Mouse (Mus musculus): ENCODE results near the gene Stat5a. TPM values are rescaled to one million over a fixed set of nuclear protein-coding genes. Genes with fewer than 3 reads are reported as not detected.

Gene Stat5a
- polyA plus RNA-seq, 1 experiment from 2014 or later, result 5.9 TPM

DNA sequence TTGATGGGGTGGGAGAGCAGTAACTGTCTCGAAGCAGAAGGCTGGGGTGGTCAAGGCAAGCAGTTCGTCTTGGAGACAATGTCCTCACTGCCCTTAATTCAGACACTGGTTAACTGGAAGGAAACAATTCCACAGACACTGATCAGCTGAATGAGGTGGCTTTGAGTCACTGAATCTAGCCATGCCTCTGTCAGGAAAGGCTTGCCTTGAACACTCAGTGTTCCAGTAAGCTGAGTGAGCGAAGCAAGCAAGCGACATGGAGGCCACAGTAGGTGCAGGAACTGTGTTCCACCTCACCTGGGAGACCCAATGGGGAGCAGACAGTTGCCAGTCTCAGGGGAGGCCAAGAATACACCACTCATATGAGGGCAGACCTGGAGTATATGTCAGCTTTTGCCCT lies 28.1 kb downstream of the Stat5a start:
- H3K4me2 ChIP-seq, result no peak overlapping the region
- H3K9ac ChIP-seq, result peak overlapping the region; percentile 59; the same call in 1 of the 2 replicates
- H3K36me3 ChIP-seq, result peaks cover 77% of the 10 kb centered on the region
- H3K27me3 ChIP-seq (replicated peaks), result no peaks in the 10 kb centered on the region
- no peak for ATAC-seq (ENCODE audit: extremely low read depth, insufficient number of reproducible peaks, low FRiP score, low TSS enrichment)
- H3K27ac ChIP-seq (replicated peaks), result no peak overlapping the region
- WGBS, result 81% methylated on average over 4 of the region's 4 CpGs
- H3K4me3 ChIP-seq, result no peak overlapping the region
- H3K9me3 ChIP-seq, result no peaks in the 10 kb centered on the region
- H3K4me1 ChIP-seq, result peaks cover 40% of the 10 kb centered on the region

GRCm38 (mm10) chr11:100887764-100888163 lies 28.6 kb downstream of the Stat5a start:
- H3K27me3 ChIP-seq (replicated peaks), result no peaks in the 10 kb centered on the region
- WGBS, result 68% methylated on average over 3 of the region's 3 CpGs
- H3K4me2 ChIP-seq, result no peak overlapping the region
- peaks cover 83% of the 10 kb centered on the region for H3K36me3 ChIP-seq
- no peak overlapping the region for H3K9ac ChIP-seq
- no peak overlapping the region for H3K27ac ChIP-seq (replicated peaks)
- no peaks in the 10 kb centered on the region for H3K9me3 ChIP-seq
- peaks cover 45% of the 10 kb centered on the region for H3K4me1 ChIP-seq
- ATAC-seq (ENCODE audit: extremely low read depth, insufficient number of reproducible peaks, low FRiP score, low TSS enrichment), result no peak
- H3K4me3 ChIP-seq, result no peak overlapping the region

DNA sequence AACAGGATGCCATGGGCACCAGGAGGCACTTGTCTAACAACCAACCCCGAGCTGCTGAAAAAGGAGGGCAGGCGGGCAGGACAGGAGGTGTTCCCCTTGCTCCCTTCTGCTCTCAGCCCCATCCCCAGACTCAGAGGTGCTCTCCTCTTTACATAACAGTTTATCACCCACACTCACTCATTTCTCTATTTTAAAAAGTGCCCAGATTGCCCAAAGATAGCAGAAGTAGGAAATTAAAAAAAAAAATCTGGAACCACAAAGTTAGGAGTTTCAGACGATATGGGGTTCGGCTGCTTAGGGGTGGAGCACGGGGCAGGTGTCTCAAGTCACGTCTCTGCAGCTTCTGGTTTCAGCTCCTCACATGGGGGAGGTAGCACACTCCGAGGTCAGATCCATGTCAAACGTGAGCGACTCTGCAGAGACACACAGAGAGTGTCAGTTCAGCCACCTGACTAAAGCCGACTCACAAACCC lies 29.2 kb downstream of the Stat5a start:
- Histone ChIP-seq H3K27ac (replicated peaks) (no peak overlapping the region), H3K9ac (no peak overlapping the region), H3K4me1 (peaks cover 50% of the 10 kb centered on the region), H3K4me3 (no peak overlapping the region), H3K4me2 (no peak overlapping the region), H3K36me3 (peaks cover 88% of the 10 kb centered on the region), H3K9me3 (no peaks in the 10 kb centered on the region), H3K27me3 (replicated peaks) (no peaks in the 10 kb centered on the region)
- WGBS, result 63% methylated on average over 10 of the region's 10 CpGs
- no peak for ATAC-seq (ENCODE audit: extremely low read depth, insufficient number of reproducible peaks, low FRiP score, low TSS enrichment)

- no peak for ATAC-seq (ENCODE audit: extremely low read depth, insufficient number of reproducible peaks, low FRiP score, low TSS enrichment)
- Histone ChIP-seq H3K4me1 (peaks cover 59% of the 10 kb centered on the region), H3K36me3 (peaks cover 96% of the 10 kb centered on the region), H3K27me3 (replicated peaks) (no peaks in the 10 kb centered on the region), H3K9ac (no peak overlapping the region), H3K27ac (replicated peaks) (peak overlapping the region; percentile 79), H3K9me3 (no peaks in the 10 kb centered on the region), H3K4me2 (peak overlapping the region; percentile 49), H3K4me3 (no peak overlapping the region)
- WGBS, result 82% methylated on average over 6 of the region's 6 CpGs
These were observed 31.3 kb downstream of the Stat5a start for GRCm38 (mm10) chr11:100890481-100890880.

GRCm38 (mm10) chr11:100891256-100892123 lies 32.3 kb downstream of the Stat5a start:
- H3K9me3 ChIP-seq, result no peaks in the 10 kb centered on the region
- H3K36me3 ChIP-seq, result peaks cover 96% of the 10 kb centered on the region
- peak overlapping the region; percentile 49 for H3K4me2 ChIP-seq
- peak overlapping the region; percentile 47 for H3K9ac ChIP-seq
- H3K4me3 ChIP-seq, result no peak overlapping the region
- peak overlapping the region; percentile 79 for H3K27ac ChIP-seq (replicated peaks)
- ATAC-seq (ENCODE audit: extremely low read depth, insufficient number of reproducible peaks, low FRiP score, low TSS enrichment), result peak; percentile 68
- WGBS, result 45% methylated on average over 15 of the region's 15 CpGs
- H3K27me3 ChIP-seq (replicated peaks), result no peaks in the 10 kb centered on the region
- peaks cover 49% of the 10 kb centered on the region for H3K4me1 ChIP-seq

- Histone ChIP-seq H3K4me1 (peaks cover 40% of the 10 kb centered on the region), H3K27ac (replicated peaks) (peak overlapping the region; percentile 79), H3K27me3 (replicated peaks) (no peaks in the 10 kb centered on the region), H3K9me3 (no peaks in the 10 kb centered on the region), H3K4me3 (no peak overlapping the region), H3K9ac (peak overlapping the region; percentile 29), H3K4me2 (peak overlapping the region; percentile 49), H3K36me3 (peaks cover 93% of the 10 kb centered on the region)
- ATAC-seq (ENCODE audit: extremely low read depth, insufficient number of reproducible peaks, low FRiP score, low TSS enrichment), result no peak
- 61% methylated on average over 5 of the region's 5 CpGs for WGBS
These were observed 33.3 kb downstream of the Stat5a start for GRCm38 (mm10) chr11:100892435-100892834.

DNA sequence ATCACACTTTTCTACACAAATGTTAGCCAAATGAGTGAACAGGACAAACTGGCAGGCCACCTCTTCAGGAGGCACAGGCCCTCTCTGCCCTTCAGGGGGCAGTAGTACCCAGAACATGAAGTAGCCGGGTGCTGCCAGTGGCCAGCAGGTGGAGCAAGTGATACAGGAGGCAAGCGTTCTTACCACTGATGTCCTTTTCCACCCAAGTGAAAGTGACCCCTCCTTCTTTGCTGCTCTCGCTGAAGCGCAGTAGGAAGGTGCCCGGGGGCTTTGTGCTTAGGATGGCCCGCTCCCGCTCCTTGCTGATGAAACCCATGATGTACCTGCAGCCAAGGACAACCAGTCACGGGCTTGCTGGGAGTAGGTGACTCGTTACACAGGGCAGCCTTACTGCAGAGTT lies 34.3 kb downstream of the Stat5a start:
- Histone ChIP-seq H3K9ac (peak overlapping the region; percentile 54), H3K4me2 (peak overlapping the region; percentile 45), H3K9me3 (no peaks in the 10 kb centered on the region), H3K4me3 (0 out of 2 replicates have a peak overlapping the region, but pooled peaks have one; percentile 0), H3K27me3 (replicated peaks) (no peaks in the 10 kb centered on the region), H3K4me1 (peaks cover 37% of the 10 kb centered on the region), H3K36me3 (peaks cover 93% of the 10 kb centered on the region), H3K27ac (replicated peaks) (no peak overlapping the region)
- 17% methylated on average over 9 of the region's 9 CpGs for WGBS
- no peak for ATAC-seq (ENCODE audit: extremely low read depth, insufficient number of reproducible peaks, low FRiP score, low TSS enrichment)

DNA sequence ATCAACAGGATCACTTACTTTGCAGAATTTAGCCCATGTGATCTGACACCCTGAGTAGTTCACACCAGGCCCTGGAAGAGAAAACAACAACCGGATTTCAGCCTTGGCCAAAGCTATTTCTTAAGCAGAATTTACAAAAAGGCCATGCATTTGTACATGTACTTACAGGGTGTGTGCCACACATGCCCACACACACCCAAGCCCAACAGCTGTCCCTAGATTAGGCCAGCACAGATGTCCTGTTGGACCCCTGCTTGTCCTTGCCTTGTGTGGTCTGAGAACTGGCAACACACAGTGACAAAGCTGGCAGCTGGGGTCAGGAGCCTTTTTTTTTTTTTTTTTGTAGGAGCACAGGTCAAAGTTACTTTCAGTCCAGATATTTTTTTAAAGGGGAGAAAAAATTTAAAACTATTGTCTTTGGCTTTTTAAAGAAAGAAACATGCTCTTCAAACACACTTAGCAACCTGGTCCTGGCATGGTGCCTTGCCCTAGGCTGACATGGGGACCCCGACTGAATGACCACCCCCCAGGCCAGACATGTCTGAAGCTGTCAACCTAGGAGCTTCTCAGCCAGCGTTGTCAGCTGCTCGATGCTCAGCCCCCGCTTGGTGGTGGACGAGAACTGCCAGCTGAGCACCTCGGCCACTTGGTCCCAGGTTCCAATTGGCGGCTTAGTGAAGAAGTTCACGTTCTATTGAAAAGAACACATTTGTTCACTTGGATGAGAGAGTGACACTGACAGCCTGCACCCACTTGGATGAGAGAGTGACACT lies 35.2 kb downstream of the Stat5a start:
- Histone ChIP-seq H3K4me1 (peaks cover 34% of the 10 kb centered on the region), H3K27me3 (replicated peaks) (no peaks in the 10 kb centered on the region), H3K4me3 (no peak overlapping the region), H3K9ac (peak overlapping the region; percentile 54), H3K4me2 (no peak overlapping the region), H3K27ac (replicated peaks) (no peak overlapping the region), H3K9me3 (no peaks in the 10 kb centered on the region), H3K36me3 (peaks cover 93% of the 10 kb centered on the region)
- ATAC-seq (ENCODE audit: extremely low read depth, insufficient number of reproducible peaks, low FRiP score, low TSS enrichment), result no peak
- WGBS, result 66% methylated on average over 9 of the region's 9 CpGs

DNA sequence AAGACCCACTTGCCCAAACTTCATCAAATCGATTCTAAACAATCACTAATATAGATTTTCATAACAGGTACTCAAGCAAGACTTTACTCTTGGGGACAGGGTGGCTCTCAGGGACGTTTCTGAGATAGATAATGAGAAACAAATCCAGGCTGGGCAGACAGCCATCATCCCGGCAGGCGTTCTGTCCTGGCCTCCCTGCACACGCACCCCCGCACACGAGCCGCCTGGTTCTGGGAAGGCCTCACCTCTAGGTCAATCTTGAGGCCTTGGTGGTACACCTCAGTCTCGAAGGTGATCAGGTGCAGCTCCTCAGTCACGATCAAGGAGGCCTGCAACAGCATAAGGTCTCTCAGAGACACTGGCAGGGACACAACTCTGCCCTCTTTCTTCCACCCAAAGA lies 36.9 kb downstream of the Stat5a start:
- WGBS, result 72% methylated on average over 10 of the region's 10 CpGs
- no peaks in the 10 kb centered on the region for H3K9me3 ChIP-seq
- no peak overlapping the region for H3K4me3 ChIP-seq
- H3K4me1 ChIP-seq, result peaks cover 30% of the 10 kb centered on the region
- no peak overlapping the region for H3K9ac ChIP-seq
- peaks cover 92% of the 10 kb centered on the region for H3K36me3 ChIP-seq
- H3K4me2 ChIP-seq, result no peak overlapping the region
- ATAC-seq (ENCODE audit: extremely low read depth, insufficient number of reproducible peaks, low FRiP score, low TSS enrichment), result no peak
- no peaks in the 10 kb centered on the region for H3K27me3 ChIP-seq (replicated peaks)
- H3K27ac ChIP-seq (replicated peaks), result no peak overlapping the region

GRCm38 (mm10) chr11:100897294-100898231 lies 38.4 kb downstream of the Stat5a start:
- no peak overlapping the region for H3K27ac ChIP-seq (replicated peaks)
- no peak overlapping the region for H3K9ac ChIP-seq
- peaks cover 16% of the 10 kb centered on the region for H3K4me1 ChIP-seq
- no peak overlapping the region for H3K4me3 ChIP-seq
- H3K27me3 ChIP-seq (replicated peaks), result no peaks in the 10 kb centered on the region
- 0 out of 2 replicates have a peak, but pooled peaks cover 5% of the 10 kb centered on the region for H3K9me3 ChIP-seq
- H3K36me3 ChIP-seq, result peaks cover 92% of the 10 kb centered on the region
- ATAC-seq (ENCODE audit: extremely low read depth, insufficient number of reproducible peaks, low FRiP score, low TSS enrichment), result no peak
- no peak overlapping the region for H3K4me2 ChIP-seq
- WGBS, result 79% methylated on average over 7 of the region's 7 CpGs

Measured in heart, embryonic 13.5 days (tissue).